Mouse (Mus musculus): ENCODE results near the gene Fah. TPM values are rescaled to one million over a fixed set of nuclear protein-coding genes. Genes with fewer than 3 reads are reported as not detected.

Fah gene
- polyA plus RNA-seq, 1 experiment from 2014 or later: 78.8 TPM

GRCm38 (mm10) chr7:84620956-84621355 lies 14.4 kb upstream of the Fah start:
- no peak for ATAC-seq (ENCODE audit: insufficient read depth)
- H3K4me2 ChIP-seq: no peak overlapping the region
- WGBS (ENCODE audit: insufficient replicate concordance): 87% methylated on average over 3 of the region's 3 CpGs
- H3K27ac ChIP-seq (replicated peaks): no peak overlapping the region
- no peaks in the 10 kb centered on the region for H3K27me3 ChIP-seq
- no peak overlapping the region for H3K9ac ChIP-seq
- no peaks in the 10 kb centered on the region for H3K4me1 ChIP-seq (replicated peaks)
- H3K9me3 ChIP-seq (replicated peaks): no peaks in the 10 kb centered on the region
- H3K36me3 ChIP-seq (replicated peaks): peaks cover 59% of the 10 kb centered on the region
- no peak overlapping the region for H3K4me3 ChIP-seq (replicated peaks)

GRCm38 (mm10) chr7:84618951-84619350 lies 12.4 kb upstream of the Fah start:
- H3K4me2 ChIP-seq: no peak overlapping the region
- H3K4me3 ChIP-seq (replicated peaks): no peak overlapping the region
- H3K9me3 ChIP-seq (replicated peaks): no peaks in the 10 kb centered on the region
- ATAC-seq (ENCODE audit: insufficient read depth): no peak
- H3K36me3 ChIP-seq (replicated peaks): peaks cover 59% of the 10 kb centered on the region
- H3K4me1 ChIP-seq (replicated peaks): no peaks in the 10 kb centered on the region
- WGBS (ENCODE audit: insufficient replicate concordance): 75% methylated on average over 2 of the region's 2 CpGs
- no peaks in the 10 kb centered on the region for H3K27me3 ChIP-seq
- H3K27ac ChIP-seq (replicated peaks): no peak overlapping the region
- no peak overlapping the region for H3K9ac ChIP-seq

GRCm38 (mm10) chr7:84612445-84612844 lies 5.9 kb upstream of the Fah start:
- no peak for ATAC-seq (ENCODE audit: insufficient read depth)
- peaks cover 31% of the 10 kb centered on the region for H3K36me3 ChIP-seq (replicated peaks)
- no peaks in the 10 kb centered on the region for H3K27me3 ChIP-seq
- no peak overlapping the region for H3K4me2 ChIP-seq
- no peaks in the 10 kb centered on the region for H3K9me3 ChIP-seq (replicated peaks)
- H3K9ac ChIP-seq: no peak overlapping the region
- no peak overlapping the region for H3K4me3 ChIP-seq (replicated peaks)
- H3K4me1 ChIP-seq (replicated peaks): peaks cover 7% of the 10 kb centered on the region
- H3K27ac ChIP-seq (replicated peaks): no peak overlapping the region
- WGBS (ENCODE audit: insufficient replicate concordance): 21% methylated on average over 4 of the region's 4 CpGs

GRCm38 (mm10) chr7:84611609-84612008 lies 5.1 kb upstream of the Fah start:
- ATAC-seq (ENCODE audit: insufficient read depth): no peak
- Histone ChIP-seq H3K4me2 (no peak overlapping the region), H3K4me3 (replicated peaks) (no peak overlapping the region), H3K27me3 (no peaks in the 10 kb centered on the region), H3K4me1 (replicated peaks) (peaks cover 10% of the 10 kb centered on the region), H3K9me3 (replicated peaks) (no peaks in the 10 kb centered on the region), H3K9ac (no peak overlapping the region), H3K36me3 (replicated peaks) (peaks cover 24% of the 10 kb centered on the region), H3K27ac (replicated peaks) (no peak overlapping the region)
- 13% methylated on average over 1 of the region's 1 CpGs for WGBS (ENCODE audit: insufficient replicate concordance)

- peak overlapping the region; percentile 59 for H3K9ac ChIP-seq
- peaks cover 7% of the 10 kb centered on the region; the same call in 1 of the 2 replicates for H3K36me3 ChIP-seq (replicated peaks)
- peak; percentile 95 for ATAC-seq (ENCODE audit: insufficient read depth)
- H3K27me3 ChIP-seq: 0 out of 2 replicates have a peak, but pooled peaks cover 4% of the 10 kb centered on the region
- peak overlapping the region; percentile 92 for H3K4me2 ChIP-seq
- no peaks in the 10 kb centered on the region for H3K9me3 ChIP-seq (replicated peaks)
- H3K4me1 ChIP-seq (replicated peaks): peaks cover 21% of the 10 kb centered on the region
- peak overlapping the region; percentile 78 for H3K27ac ChIP-seq (replicated peaks)
- under 1% methylated on average over 36 of the region's 36 CpGs for WGBS (ENCODE audit: insufficient replicate concordance)
- H3K4me3 ChIP-seq (replicated peaks): peak overlapping the region; percentile 66
Measured at GRCm38 (mm10) chr7:84605704-84606292, 724 bp downstream of the Fah start.

GRCm38 (mm10) chr7:84605033-84605687 lies 1.4 kb downstream of the Fah start:
- Histone ChIP-seq H3K9me3 (replicated peaks) (no peaks in the 10 kb centered on the region), H3K27me3 (0 out of 2 replicates have a peak, but pooled peaks cover 4% of the 10 kb centered on the region), H3K36me3 (replicated peaks) (peaks cover 9% of the 10 kb centered on the region; the same call in 1 of the 2 replicates), H3K4me1 (replicated peaks) (peaks cover 21% of the 10 kb centered on the region), H3K27ac (replicated peaks) (peak overlapping the region; percentile 76), H3K4me3 (replicated peaks) (peak overlapping the region; percentile 66), H3K4me2 (peak overlapping the region; percentile 92), H3K9ac (peak overlapping the region; percentile 59)
- ATAC-seq (ENCODE audit: insufficient read depth): no peak
- WGBS (ENCODE audit: insufficient replicate concordance): 6% methylated on average over 19 of the region's 19 CpGs

- H3K9ac ChIP-seq: no peak overlapping the region
- no peaks in the 10 kb centered on the region for H3K9me3 ChIP-seq (replicated peaks)
- peaks cover 21% of the 10 kb centered on the region for H3K4me1 ChIP-seq (replicated peaks)
- WGBS (ENCODE audit: insufficient replicate concordance): 46% methylated on average over 3 of the region's 3 CpGs
- peak overlapping the region; percentile 76 for H3K27ac ChIP-seq (replicated peaks)
- peak overlapping the region; percentile 66 for H3K4me3 ChIP-seq (replicated peaks)
- peak; percentile 16; the same call in 1 of the 2 replicates for ATAC-seq (ENCODE audit: insufficient read depth)
- peak overlapping the region; percentile 92 for H3K4me2 ChIP-seq
- H3K36me3 ChIP-seq (replicated peaks): peaks cover 9% of the 10 kb centered on the region; the same call in 1 of the 2 replicates
- H3K27me3 ChIP-seq: 0 out of 2 replicates have a peak, but pooled peaks cover 4% of the 10 kb centered on the region
Measured at GRCm38 (mm10) chr7:84604501-84604900, 2.0 kb downstream of the Fah start.

GRCm38 (mm10) chr7:84601331-84601730 lies 5.2 kb downstream of the Fah start:
- 45% methylated on average over 3 of the region's 3 CpGs for WGBS (ENCODE audit: insufficient replicate concordance)

GRCm38 (mm10) chr7:84600631-84601030 lies 5.9 kb downstream of the Fah start:
- H3K9ac ChIP-seq: no peak overlapping the region
- peaks cover 9% of the 10 kb centered on the region for H3K4me1 ChIP-seq (replicated peaks)
- no peak overlapping the region for H3K4me2 ChIP-seq
- ATAC-seq (ENCODE audit: insufficient read depth): no peak
- 67% methylated on average over 2 of the region's 2 CpGs for WGBS (ENCODE audit: insufficient replicate concordance)
- peaks cover 9% of the 10 kb centered on the region; the same call in 1 of the 2 replicates for H3K36me3 ChIP-seq (replicated peaks)
- H3K4me3 ChIP-seq (replicated peaks): no peak overlapping the region
- H3K27me3 ChIP-seq: 0 out of 2 replicates have a peak, but pooled peaks cover 4% of the 10 kb centered on the region
- H3K27ac ChIP-seq (replicated peaks): no peak overlapping the region
- H3K9me3 ChIP-seq (replicated peaks): no peaks in the 10 kb centered on the region

More at GRCm38 (mm10) chr7:84601331-84601730, 5.2 kb downstream of the Fah start:
- Histone ChIP-seq H3K9ac (no peak overlapping the region), H3K9me3 (replicated peaks) (no peaks in the 10 kb centered on the region), H3K27ac (replicated peaks) (no peak overlapping the region), H3K4me1 (replicated peaks) (peaks cover 16% of the 10 kb centered on the region), H3K27me3 (0 out of 2 replicates have a peak, but pooled peaks cover 4% of the 10 kb centered on the region), H3K4me2 (no peak overlapping the region), H3K36me3 (replicated peaks) (peaks cover 9% of the 10 kb centered on the region; the same call in 1 of the 2 replicates), H3K4me3 (replicated peaks) (no peak overlapping the region)
- ATAC-seq (ENCODE audit: insufficient read depth): no peak

- H3K9ac ChIP-seq: no peak overlapping the region
- H3K36me3 ChIP-seq (replicated peaks): peaks cover 9% of the 10 kb centered on the region; the same call in 1 of the 2 replicates
- no peaks in the 10 kb centered on the region for H3K9me3 ChIP-seq (replicated peaks)
- no peak overlapping the region for H3K4me2 ChIP-seq
- H3K27me3 ChIP-seq: no peaks in the 10 kb centered on the region
- 70% methylated on average over 3 of the region's 3 CpGs for WGBS (ENCODE audit: insufficient replicate concordance)
- H3K4me1 ChIP-seq (replicated peaks): peaks cover 8% of the 10 kb centered on the region
- ATAC-seq (ENCODE audit: insufficient read depth): no peak
- H3K27ac ChIP-seq (replicated peaks): no peak overlapping the region
- H3K4me3 ChIP-seq (replicated peaks): no peak overlapping the region
Measured at GRCm38 (mm10) chr7:84596633-84597032, 9.9 kb downstream of the Fah start.

- WGBS (ENCODE audit: insufficient replicate concordance): 69% methylated on average over 3 of the region's 3 CpGs
- H3K4me3 ChIP-seq (replicated peaks): no peak overlapping the region
- H3K9me3 ChIP-seq (replicated peaks): no peaks in the 10 kb centered on the region
- peaks cover 8% of the 10 kb centered on the region for H3K4me1 ChIP-seq (replicated peaks)
- peaks cover 7% of the 10 kb centered on the region; the same call in 1 of the 2 replicates for H3K36me3 ChIP-seq (replicated peaks)
- no peak overlapping the region for H3K4me2 ChIP-seq
- H3K9ac ChIP-seq: no peak overlapping the region
- H3K27ac ChIP-seq (replicated peaks): no peak overlapping the region
- ATAC-seq (ENCODE audit: insufficient read depth): no peak
- H3K27me3 ChIP-seq: no peaks in the 10 kb centered on the region
Measured at GRCm38 (mm10) chr7:84596002-84596401, 10.5 kb downstream of the Fah start.

Data from liver, embryonic 15.5 days (tissue).